Mouse (Mus musculus) ES-Bruce4 (cell line): ENCODE results near the gene Anks1b.

ENCODE experiments used
- CTCF ChIP-seq: IDR thresholded peaks from one replicate; pipeline ENCODE4 v1.8.1; 2011; ENCODE audit warnings: low read depth, low read length
- EP300 ChIP-seq: IDR thresholded peaks from 2 replicates; pipeline ENCODE4 v1.6.1; 2011; ENCODE audit warnings: low read depth, low read length; ENCODE audit not compliant: insufficient read depth

DNA sequence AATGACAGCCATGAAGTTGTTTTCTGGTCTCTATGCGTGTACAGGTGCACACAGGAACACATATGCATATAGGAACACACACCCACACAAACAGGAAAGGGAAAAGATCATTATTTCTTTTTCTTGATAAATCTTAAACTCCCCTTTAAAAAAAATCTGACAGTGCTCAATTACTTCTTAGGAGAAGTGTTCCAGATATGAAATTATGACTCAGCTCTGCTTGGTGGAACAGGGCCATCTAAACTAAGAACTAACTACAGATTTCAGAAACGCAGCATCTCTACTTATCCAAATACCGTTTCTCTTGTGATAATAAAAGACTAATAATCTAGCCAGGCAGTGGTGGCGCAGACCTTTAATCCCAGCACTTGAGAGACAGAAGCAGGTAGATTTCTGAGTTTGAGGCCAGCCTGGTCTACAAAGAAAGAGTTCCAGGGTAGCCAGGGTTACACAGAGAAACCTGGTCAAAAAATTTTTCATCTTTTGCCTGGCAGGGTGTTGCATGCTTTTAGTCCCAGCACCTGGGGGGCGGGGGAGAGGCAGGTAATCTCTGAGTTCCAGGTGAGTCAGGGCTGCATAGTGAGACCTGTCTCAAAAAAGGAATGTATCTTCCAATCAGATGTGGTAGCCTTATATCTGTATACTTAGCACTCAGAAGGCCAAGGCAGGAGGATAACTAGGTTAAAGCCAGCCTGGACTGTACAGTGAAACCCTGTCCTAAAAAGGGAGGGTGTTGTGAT, 1064.6 kb downstream of the Anks1b start:
- no peak for TF ChIP-seq EP300
- no peak for TF ChIP-seq CTCF
